Mouse (Mus musculus): ENCODE measurements around the gene Lcn11.
"Not testable (repeated sequence)": the region's sequence is repeated elsewhere in the genome, so short reads cannot be mapped to it uniquely, and the experiment has no call there.

The Lcn11 gene

GRCm38 (mm10) chr2:25776717-25777116 lies at the start of gene Lcn11:
TSS of gene Lcn11 (plus strand) at chr2:25777017.
- DNase-seq (ENCODE audit: low spot score) = no peak

DNA sequence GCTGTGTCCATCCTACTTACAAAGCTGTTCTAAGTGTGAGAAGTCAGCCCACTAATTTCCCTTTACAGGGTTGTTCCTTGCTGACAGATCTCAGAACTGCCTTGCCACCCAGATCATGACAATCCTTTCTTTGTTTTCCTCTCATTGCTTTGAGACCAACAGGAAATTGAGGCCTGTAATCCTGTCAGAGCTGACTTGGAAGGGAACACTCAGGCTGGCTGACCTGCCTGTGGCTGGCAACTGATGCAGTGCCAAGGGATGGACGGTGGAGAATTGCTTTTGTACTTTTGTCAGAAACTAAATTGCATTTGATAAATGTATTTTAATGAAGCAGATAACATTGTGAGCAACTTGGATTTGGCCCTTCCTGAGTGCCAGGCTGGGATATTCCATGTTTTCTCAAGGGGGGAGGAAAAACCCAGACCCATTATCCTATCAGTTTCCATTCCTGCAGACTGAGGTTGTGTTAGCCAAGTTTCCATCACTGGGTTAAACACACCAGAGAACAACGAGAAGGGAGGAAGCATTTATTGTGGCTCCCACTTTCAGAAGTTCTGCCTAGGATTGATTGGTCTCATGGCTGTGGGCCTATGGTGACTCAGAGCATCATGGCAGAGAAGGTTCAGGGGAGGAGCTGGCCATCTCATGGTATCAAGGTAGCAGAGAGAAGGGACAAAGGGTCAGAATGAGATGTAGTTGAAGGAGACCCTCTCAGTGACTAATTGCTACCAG lies 43.5 kb upstream of the Lcn11 start:
- DNase-seq (ENCODE audit: low spot score) = no peak

DNA sequence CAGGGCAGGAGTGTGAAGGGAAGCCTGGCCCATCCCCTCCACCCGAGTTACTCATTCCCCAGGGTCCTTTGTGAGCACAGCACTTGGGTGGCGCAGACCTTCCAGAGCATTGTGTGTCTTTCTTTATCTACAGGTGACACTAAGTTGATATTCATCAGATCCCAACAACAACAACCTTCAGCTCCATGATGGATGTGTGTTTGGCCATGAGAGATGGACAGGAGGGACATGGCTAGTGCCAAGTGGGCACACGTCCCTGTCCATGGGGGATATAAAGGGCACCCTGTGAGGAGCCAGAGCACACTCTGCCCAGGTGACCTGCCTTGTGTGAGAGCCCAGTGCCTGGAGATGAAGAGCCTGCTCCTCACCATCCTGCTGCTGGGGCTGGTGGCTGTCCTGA lies 40.1 kb upstream of the Lcn11 start, which contains the start of gene Obp2b:
Gene Obp2b, plus strand, starts transcription at position 301 of the 400 bp plus-strand sequence.
- not testable (repeated sequence) for DNase-seq (ENCODE audit: low spot score)

DNA sequence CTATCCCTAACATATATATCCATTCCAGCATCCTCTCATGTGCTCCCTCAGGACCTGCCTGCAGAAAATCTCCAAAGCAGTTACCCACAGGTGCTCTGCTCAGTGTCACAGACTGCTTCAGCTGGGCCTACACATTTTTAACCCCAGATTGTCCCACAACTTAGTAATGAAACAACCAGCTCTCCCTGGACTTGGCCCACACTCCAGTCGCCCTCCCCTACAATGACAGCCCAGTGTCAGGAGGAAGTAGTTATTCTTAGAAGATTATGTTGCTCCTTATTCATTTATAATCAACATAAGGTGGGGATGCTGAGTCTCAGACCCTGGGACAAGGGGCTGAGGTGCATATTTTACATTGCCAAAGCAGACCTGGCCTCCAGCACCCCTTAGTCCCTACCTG lies 35.1 kb upstream of the Lcn11 start:
- DNase-seq (ENCODE audit: low spot score) = no peak

DNA sequence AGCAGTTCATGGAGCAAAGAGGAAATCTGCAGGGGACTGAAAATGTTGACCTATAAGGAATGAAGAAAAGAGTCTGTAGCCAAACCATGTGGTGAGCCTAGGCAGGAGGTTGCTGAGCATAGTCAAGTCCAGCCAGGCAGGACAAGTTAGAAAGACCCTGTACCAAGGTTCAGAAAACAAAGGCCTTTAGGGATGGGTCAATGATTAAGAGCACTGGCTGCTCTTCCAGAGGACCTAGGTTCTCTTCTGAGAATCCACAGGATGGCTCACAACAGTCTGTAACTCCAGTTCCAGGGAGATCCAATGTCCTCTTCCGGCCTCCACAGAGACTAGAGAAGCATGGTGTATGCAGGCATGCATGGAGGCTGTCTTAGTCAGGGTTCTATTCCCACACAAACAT lies 22.6 kb upstream of the Lcn11 start:
- no peak for DNase-seq (ENCODE audit: low spot score)

- DNase-seq (ENCODE audit: low spot score) = no peak
These were observed 18.7 kb upstream of the Lcn11 start for GRCm38 (mm10) chr2:25758064-25758625.

- DNase-seq (ENCODE audit: low spot score) = no peak
These were observed 11.5 kb upstream of the Lcn11 start, which contains the start of gene Lcn3 for GRCm38 (mm10) chr2:25765269-25765668. TSS of gene Lcn3 (plus strand) at chr2:25765569.

DNA sequence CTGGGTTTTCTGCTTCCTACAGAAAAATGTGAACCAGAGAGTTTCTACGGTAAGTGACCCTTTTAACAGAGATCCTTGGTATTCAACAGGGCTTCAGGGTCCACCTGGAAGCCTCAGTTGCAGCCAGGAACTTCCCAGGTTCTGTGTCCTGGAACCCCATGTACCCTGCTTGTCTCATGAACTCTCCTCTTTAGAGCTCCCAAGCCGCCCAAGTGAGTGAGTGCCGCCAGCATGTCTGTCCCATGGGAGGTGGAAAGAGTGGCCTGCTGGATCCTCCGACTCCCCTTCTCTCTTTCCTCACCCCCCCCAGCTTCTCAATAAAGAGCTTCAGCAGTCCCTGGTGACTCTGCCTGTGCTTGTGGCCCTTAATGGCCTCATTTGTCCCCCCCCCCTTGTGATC lies 9.1 kb upstream of the Lcn11 start:
- DNase-seq (ENCODE audit: low spot score) = no peak

GRCm38 (mm10) chr2:25773507-25773906 lies 3.3 kb upstream of the Lcn11 start:
- DNase-seq (ENCODE audit: low spot score) = no peak

DNA sequence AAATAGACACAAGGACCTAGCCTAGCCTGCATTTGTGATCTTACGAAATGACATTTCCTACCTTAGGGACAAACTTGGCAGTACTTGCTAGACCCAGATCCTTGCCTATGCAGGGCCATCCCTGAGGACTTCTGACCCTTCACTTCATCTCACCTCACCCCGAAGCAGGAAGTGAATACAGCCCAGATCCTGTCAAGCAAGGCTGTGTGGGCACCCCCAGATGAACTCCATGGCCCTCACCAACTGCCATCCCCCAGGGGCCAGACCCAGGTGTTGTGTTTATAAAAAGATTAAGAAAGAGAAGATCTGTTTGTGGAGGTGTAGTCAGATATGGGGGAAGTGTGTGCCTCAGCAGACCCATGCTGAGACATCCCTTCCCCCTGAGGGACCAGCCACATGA lies 2.2 kb upstream of the Lcn11 start:
- no peak for DNase-seq (ENCODE audit: low spot score)

DNA sequence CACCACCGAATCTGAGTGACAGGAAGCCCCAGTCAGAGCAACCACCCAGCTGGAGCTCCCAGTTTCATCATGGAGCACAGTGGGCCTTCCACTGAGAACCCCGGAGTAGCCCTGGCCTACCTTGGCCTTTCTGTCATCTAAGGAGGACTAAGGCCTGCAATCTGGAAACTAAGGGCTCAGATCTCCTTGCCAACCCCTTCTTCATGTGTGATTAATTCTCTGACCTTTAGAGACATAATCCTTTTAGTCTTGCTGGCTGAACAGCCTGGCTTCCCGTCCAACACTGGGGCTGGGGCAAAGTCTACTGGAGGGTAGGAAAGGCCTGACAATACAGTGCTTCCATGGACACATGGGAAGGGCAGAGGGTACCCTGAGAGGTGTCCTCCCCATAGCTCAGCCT lies 826 bp upstream of the Lcn11 start:
- no peak for DNase-seq (ENCODE audit: low spot score)

- no peak for DNase-seq (ENCODE audit: low spot score)
These were observed 2.3 kb downstream of the Lcn11 start for GRCm38 (mm10) chr2:25779076-25779475.

GRCm38 (mm10) chr2:25780921-25781320 lies 4.1 kb downstream of the Lcn11 start:
- no peak for DNase-seq (ENCODE audit: low spot score)

GRCm38 (mm10) chr2:25781957-25782356 lies 5.1 kb downstream of the Lcn11 start, which contains the start of gene Gm13539:
TSS of gene Gm13539 (plus strand) at chr2:25782257.
- no peak for DNase-seq (ENCODE audit: low spot score)

GRCm38 (mm10) chr2:25785573-25786322 lies 8.9 kb downstream of the Lcn11 start:
- DNase-seq (ENCODE audit: low spot score) = no peak

DNA sequence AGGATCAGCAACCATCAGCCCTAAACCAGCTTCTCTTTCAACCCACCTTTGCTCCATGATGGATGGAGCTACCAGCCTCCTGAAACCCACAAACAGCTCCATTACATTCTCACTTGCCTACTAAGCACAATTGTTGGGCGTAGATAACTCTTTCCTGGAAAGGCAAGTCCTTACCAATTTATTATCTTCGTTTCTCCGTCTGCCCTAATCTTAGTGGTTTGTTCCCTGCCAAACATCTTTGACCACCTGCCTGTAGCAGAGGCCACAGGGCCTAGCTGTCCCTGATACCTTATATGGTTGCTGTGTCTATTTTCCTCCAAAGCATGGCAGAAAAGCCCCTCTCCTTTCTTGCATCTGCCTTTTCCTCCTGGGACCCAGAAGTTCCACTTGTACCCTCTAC lies 12.3 kb downstream of the Lcn11 start:
- DNase-seq (ENCODE audit: low spot score) = no peak

- DNase-seq (ENCODE audit: low spot score) = no peak
These were observed 20.8 kb downstream of the Lcn11 start for GRCm38 (mm10) chr2:25797635-25798034.

DNA sequence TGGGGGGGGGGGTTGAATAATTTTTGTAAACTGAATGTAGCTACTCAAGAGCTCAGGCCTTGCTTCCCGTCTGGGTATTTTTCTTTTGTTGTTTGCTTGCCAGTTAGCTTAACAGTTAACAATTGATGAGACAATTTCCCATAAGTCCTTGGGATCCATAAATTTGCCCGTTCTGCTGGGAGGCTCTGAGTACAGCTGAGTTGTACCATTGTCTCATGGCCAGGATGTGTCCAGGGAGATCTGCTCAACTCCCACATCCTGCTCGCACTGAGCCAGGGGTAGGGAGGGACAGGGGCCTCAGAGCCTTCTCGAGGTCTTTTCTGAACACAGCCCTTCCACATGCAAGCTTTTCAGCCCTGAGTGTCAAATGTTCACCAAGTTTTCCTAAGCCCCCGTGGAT lies 21.2 kb downstream of the Lcn11 start:
- DNase-seq (ENCODE audit: low spot score) = no peak

GRCm38 (mm10) chr2:25811711-25812110 lies 34.9 kb downstream of the Lcn11 start:
- no peak for DNase-seq (ENCODE audit: low spot score)

- DNase-seq (ENCODE audit: low spot score) = no peak
These were observed 36.5 kb downstream of the Lcn11 start for GRCm38 (mm10) chr2:25813364-25813763.

DNA sequence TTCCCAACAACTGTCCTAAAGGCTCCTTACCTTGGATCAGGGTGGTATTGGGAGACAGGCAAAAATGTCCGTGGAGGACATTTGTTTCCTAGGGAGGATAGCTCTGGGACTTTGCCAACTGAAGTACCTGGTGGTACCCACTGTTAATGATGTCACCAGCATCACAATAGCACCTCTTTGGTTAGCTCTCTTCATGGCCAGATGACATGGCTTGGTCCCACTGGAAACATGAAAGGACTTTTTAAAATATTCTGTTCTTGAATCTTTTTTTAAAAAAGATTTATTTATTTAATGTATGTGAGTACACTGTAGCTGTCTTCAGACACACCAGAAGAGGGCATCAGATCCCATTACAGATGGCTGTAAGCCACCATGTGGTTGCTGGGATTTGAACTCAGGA lies 38.9 kb downstream of the Lcn11 start, which contains the start of gene Glt6d1:
Gene Glt6d1, minus strand, starts transcription at position 101 of the 400 bp plus-strand sequence.
- DNase-seq (ENCODE audit: low spot score) = not testable (repeated sequence)

GRCm38 (mm10) chr2:25822806-25823205 lies 46.0 kb downstream of the Lcn11 start, which contains the start of gene Lcn9:
TSS of gene Lcn9 (plus strand) at chr2:25823153.
- DNase-seq (ENCODE audit: low spot score) = no peak

- DNase-seq (ENCODE audit: low spot score) = no peak
These were observed 47.9 kb downstream of the Lcn11 start for GRCm38 (mm10) chr2:25824751-25825150.

Measured in urinary bladder, postnatal 25 days (tissue).